Mouse (Mus musculus) lung, postnatal 0 days (tissue): ENCODE measurements around the gene Ccnl1.

ENCODE experiments used
- CTCF ChIP-seq: IDR thresholded peaks from 2 replicates; pipeline ENCODE4 v1.5.1; 2016; ENCODE audit warnings: antibody characterized with exemption, mild to moderate bottlenecking
- EP300 ChIP-seq: IDR thresholded peaks from 2 replicates; pipeline ENCODE4 v1.6.1; 2016; ENCODE audit warnings: antibody characterized with exemption, mild to moderate bottlenecking, control low read depth

- TF ChIP-seq EP300 = no peak
- TF ChIP-seq CTCF = no peak
Observed at GRCm38 (mm10) chr3:65958840-65959185, 764 bp upstream of the Ccnl1 start.
